Mouse (Mus musculus) small intestine, adult 2 months (tissue): ENCODE results near the gene Fam149b. TPM values are rescaled to one million over a fixed set of nuclear protein-coding genes. Genes with fewer than 3 reads are reported as not detected.
A peak's percentile ranks its signal among the peaks of the same experiment; 100 is the strongest.

ENCODE experiments used
- H3K27ac ChIP-seq: fragments of 200-500 bp; 2 replicates; pipeline ENCODE4 v1.5.1; 2012; ENCODE audit warnings: low read depth, low read length, control low read depth, inconsistent platforms; ENCODE audit not compliant: insufficient read depth
- H3K27me3 ChIP-seq: fragments of 200-500 bp; 2 replicates; pipeline ENCODE4 v1.6.1; 2012; ENCODE audit warnings: mild to moderate bottlenecking, moderate library complexity, low read length, inconsistent platforms; ENCODE audit not compliant: control insufficient read depth, insufficient read depth
- H3K36me3 ChIP-seq: fragments of 200-500 bp; 2 replicates; pipeline ENCODE4 v1.6.1; 2012; ENCODE audit warnings: mild to moderate bottlenecking, low read length, control low read depth, inconsistent platforms; ENCODE audit not compliant: control insufficient read depth, insufficient read depth
- H3K4me1 ChIP-seq: fragments of 200-500 bp; 2 replicates; pipeline ENCODE4 v1.6.1; 2012; ENCODE audit warnings: low read length, inconsistent platforms, mixed read lengths; ENCODE audit not compliant: control insufficient read depth, insufficient read depth, insufficient read length
- H3K4me3 ChIP-seq: fragments of 200-500 bp; 2 replicates; pipeline ENCODE4 v1.5.1; 2012; ENCODE audit warnings: low read depth, mild to moderate bottlenecking, control low read depth, inconsistent platforms, low read length, moderate library complexity
- CTCF ChIP-seq: fragments of 200-500 bp; IDR thresholded peaks from 2 replicates; pipeline ENCODE4 v1.5.1; 2012; ENCODE audit warnings: low read depth, mild to moderate bottlenecking, control low read depth, inconsistent platforms, low read length, moderate library complexity, mixed read lengths; ENCODE audit not compliant: insufficient replicate concordance, insufficient read length; ENCODE audit errors: extremely low read depth
- POLR2A ChIP-seq: fragments of 200-500 bp; IDR thresholded peaks from 2 replicates; pipeline ENCODE4 v1.6.1; 2012; ENCODE audit warnings: low read depth, mild to moderate bottlenecking, control low read depth, inconsistent platforms, low read length, moderate library complexity
- WGBS: fragments of 180-500 bp; shearing (Covaris S2); methylation state at CpG from one replicate; pipeline ENCODE4 v1.1.7; 2018; 5-methylcytosine and 5-hydroxymethylcytosine counted together
- polyA plus RNA-seq: library from polyadenylated mRNA; depleted of rRNA; stranded (reverse); fragments of >200 nt; gene quantifications from 2 replicates; pipeline ENCODE4 v1.2.3, GENCODE M21; 2012

The Fam149b gene
- polyA plus RNA-seq, 1 experiment: 17.0 TPM

- Histone ChIP-seq H3K4me1 (peaks cover 3% of the 10 kb centered on the region; the same call in 1 of the 2 replicates), H3K27me3 (no peaks in the 10 kb centered on the region), H3K27ac (no peak overlapping the region), H3K4me3 (no peak overlapping the region), H3K36me3 (peaks cover 28% of the 10 kb centered on the region)
- TF ChIP-seq POLR2A: no peak
- no peak for TF ChIP-seq CTCF
- 71% methylated on average over 7 of the region's 7 CpGs for WGBS
These were observed 22.8 kb downstream of the Fam149b start for GRCm38 (mm10) chr14:20370798-20371197.

- Histone ChIP-seq H3K27ac (no peak overlapping the region), H3K4me1 (peaks cover 3% of the 10 kb centered on the region; the same call in 1 of the 2 replicates), H3K27me3 (no peaks in the 10 kb centered on the region), H3K36me3 (peaks cover 24% of the 10 kb centered on the region), H3K4me3 (no peak overlapping the region)
- TF ChIP-seq POLR2A (no peak), CTCF (no peak)
- WGBS: 63% methylated on average over 1 of the region's 1 CpGs
These were observed 23.9 kb downstream of the Fam149b start for GRCm38 (mm10) chr14:20371854-20372253.

GRCm38 (mm10) chr14:20377112-20377521 is 29.2 kb downstream of the Fam149b start:
- TF ChIP-seq CTCF (no peak), POLR2A (no peak)
- H3K36me3 ChIP-seq: peaks cover 18% of the 10 kb centered on the region
- H3K4me3 ChIP-seq: no peak overlapping the region
- no peaks in the 10 kb centered on the region for H3K27me3 ChIP-seq
- no peaks in the 10 kb centered on the region; the same call in 1 of the 2 replicates for H3K4me1 ChIP-seq
- 53% methylated on average over 4 of the region's 4 CpGs for WGBS
- no peak overlapping the region for H3K27ac ChIP-seq

- TF ChIP-seq POLR2A (no peak), CTCF (peak; percentile 75; the same call in 1 of the 2 replicates)
- peaks cover 18% of the 10 kb centered on the region for H3K36me3 ChIP-seq
- 19% methylated on average over 13 of the region's 13 CpGs for WGBS
- peak overlapping the region; percentile 46 for H3K4me3 ChIP-seq
- H3K4me1 ChIP-seq: no peaks in the 10 kb centered on the region; the same call in 1 of the 2 replicates
- H3K27me3 ChIP-seq: no peaks in the 10 kb centered on the region
- H3K27ac ChIP-seq: peak overlapping the region; percentile 56
These were observed 30.5 kb downstream of the Fam149b start for GRCm38 (mm10) chr14:20378313-20379061.

- Histone ChIP-seq H3K27ac (peak overlapping the region; percentile 33), H3K4me3 (no peak overlapping the region), H3K27me3 (no peaks in the 10 kb centered on the region), H3K36me3 (peaks cover 19% of the 10 kb centered on the region), H3K4me1 (no peaks in the 10 kb centered on the region; the same call in 1 of the 2 replicates)
- TF ChIP-seq CTCF (no peak), POLR2A (no peak)
- WGBS: 53% methylated on average over 5 of the region's 5 CpGs
These were observed 31.2 kb downstream of the Fam149b start for GRCm38 (mm10) chr14:20379087-20379640.

GRCm38 (mm10) chr14:20379753-20380430 is 31.9 kb downstream of the Fam149b start:
- H3K27ac ChIP-seq: peak overlapping the region; percentile 33; the same call in 1 of the 2 replicates
- H3K4me1 ChIP-seq: no peaks in the 10 kb centered on the region; the same call in 1 of the 2 replicates
- H3K36me3 ChIP-seq: peaks cover 16% of the 10 kb centered on the region
- no peak overlapping the region for H3K4me3 ChIP-seq
- 82% methylated on average over 9 of the region's 9 CpGs for WGBS
- TF ChIP-seq CTCF (no peak), POLR2A (no peak)
- H3K27me3 ChIP-seq: no peaks in the 10 kb centered on the region
